Mouse (Mus musculus): ENCODE data around the gene Ms4a4b.
"Not testable (repeated sequence)": the region's sequence is repeated elsewhere in the genome, so short reads cannot be mapped to it uniquely, and the experiment has no call there.

The Ms4a4b gene

GRCm38 (mm10) chr19:11443338-11443737, at the start of gene Ms4a4b:
Gene Ms4a4b, plus strand, starts transcription at chr19:11443553.
- TF ChIP-seq GATA4 (IDR thresholded peaks at IDR 0.05; ENCODE audit: insufficient replicate concordance, low read length): no peak

- no peak for TF ChIP-seq GATA4 (IDR thresholded peaks at IDR 0.05; ENCODE audit: insufficient replicate concordance, low read length)
Measured at GRCm38 (mm10) chr19:11395769-11396168, 47.6 kb upstream of the Ms4a4b start.

- TF ChIP-seq GATA4 (IDR thresholded peaks at IDR 0.05; ENCODE audit: insufficient replicate concordance, low read length): no peak
Measured at GRCm38 (mm10) chr19:11404527-11404926, 38.8 kb upstream of the Ms4a4b start, which contains the start of gene Ms4a4c. Gene Ms4a4c, plus strand, starts transcription at chr19:11404770.

GRCm38 (mm10) chr19:11407428-11407827, 35.9 kb upstream of the Ms4a4b start:
- TF ChIP-seq GATA4 (IDR thresholded peaks at IDR 0.05; ENCODE audit: insufficient replicate concordance, low read length): no peak

GRCm38 (mm10) chr19:11408591-11408990, 34.8 kb upstream of the Ms4a4b start:
- no peak for TF ChIP-seq GATA4 (IDR thresholded peaks at IDR 0.05; ENCODE audit: insufficient replicate concordance, low read length)

GRCm38 (mm10) chr19:11411640-11412039, 31.7 kb upstream of the Ms4a4b start:
- TF ChIP-seq GATA4 (IDR thresholded peaks at IDR 0.05; ENCODE audit: insufficient replicate concordance, low read length): no peak

- no peak for TF ChIP-seq GATA4 (IDR thresholded peaks at IDR 0.05; ENCODE audit: insufficient replicate concordance, low read length)
Measured at GRCm38 (mm10) chr19:11414084-11414483, 29.3 kb upstream of the Ms4a4b start.

GRCm38 (mm10) chr19:11415581-11415980, 27.8 kb upstream of the Ms4a4b start:
- TF ChIP-seq GATA4 (IDR thresholded peaks at IDR 0.05; ENCODE audit: insufficient replicate concordance, low read length): no peak

- TF ChIP-seq GATA4 (IDR thresholded peaks at IDR 0.05; ENCODE audit: insufficient replicate concordance, low read length): no peak
Measured at GRCm38 (mm10) chr19:11435058-11435834, 8.1 kb upstream of the Ms4a4b start.

- no peak for TF ChIP-seq GATA4 (IDR thresholded peaks at IDR 0.05; ENCODE audit: insufficient replicate concordance, low read length)
Measured at GRCm38 (mm10) chr19:11443964-11444363, 611 bp downstream of the Ms4a4b start.

GRCm38 (mm10) chr19:11447238-11447637, 3.9 kb downstream of the Ms4a4b start:
- no peak for TF ChIP-seq GATA4 (IDR thresholded peaks at IDR 0.05; ENCODE audit: insufficient replicate concordance, low read length)

- TF ChIP-seq GATA4 (IDR thresholded peaks at IDR 0.05; ENCODE audit: insufficient replicate concordance, low read length): no peak
Measured at GRCm38 (mm10) chr19:11466471-11466870, 23.1 kb downstream of the Ms4a4b start.

GRCm38 (mm10) chr19:11469215-11469614, 25.9 kb downstream of the Ms4a4b start, which contains the start of gene Ms4a6c:
Gene Ms4a6c, plus strand, starts transcription at chr19:11469366.
- not testable (repeated sequence) for TF ChIP-seq GATA4 (IDR thresholded peaks at IDR 0.05; ENCODE audit: insufficient replicate concordance, low read length)

GRCm38 (mm10) chr19:11479714-11480113, 36.4 kb downstream of the Ms4a4b start:
- TF ChIP-seq GATA4 (IDR thresholded peaks at IDR 0.05; ENCODE audit: insufficient replicate concordance, low read length): no peak

GRCm38 (mm10) chr19:11482684-11483083, 39.3 kb downstream of the Ms4a4b start:
- no peak for TF ChIP-seq GATA4 (IDR thresholded peaks at IDR 0.05; ENCODE audit: insufficient replicate concordance, low read length)

- TF ChIP-seq GATA4 (IDR thresholded peaks at IDR 0.05; ENCODE audit: insufficient replicate concordance, low read length): no peak
Measured at GRCm38 (mm10) chr19:11483941-11484340, 40.6 kb downstream of the Ms4a4b start.

GRCm38 (mm10) chr19:11484388-11484787, 41.0 kb downstream of the Ms4a4b start:
- no peak for TF ChIP-seq GATA4 (IDR thresholded peaks at IDR 0.05; ENCODE audit: insufficient replicate concordance, low read length)
